In genomic region chr6:115126232-115126785, GRCm38 (mm10) we compare ENCODE assay signal across 10 mouse cellular contexts. TPM values are rescaled to one million over a fixed set of nuclear protein-coding genes. Genes with fewer than 3 reads are reported as not detected.
A peak's percentile ranks its signal among the peaks of the same experiment; 100 is the strongest.
DNase-seq lines count a peak whose midpoint lies in the region; ATAC-seq and TF ChIP-seq lines count a peak whose summit lies in the region.
"Had no signal": no experiment of that assay in that cellular context is flagged by ENCODE, and none has a peak within 500 bp of the region (broad histone marks: within the 10 kb centered on the region; RNA-seq: fewer than 3 reads in every experiment).

No protein-coding gene starts in this region.

- H3K36me3 ChIP-seq in CH12.LX (replicated peaks in 1 of 2; ENCODE audit: control insufficient read depth in 1 of 2, insufficient read depth in 1 of 2, low read length in 1 of 2) = no peaks in the 10 kb centered on the region
- no peaks in the 10 kb centered on the region for H3K36me3 ChIP-seq in hindbrain, embryonic 12.5 days
- H3K36me3 ChIP-seq in midbrain, embryonic 13.5 days = no peaks in the 10 kb centered on the region
- no peaks in the 10 kb centered on the region for H3K36me3 ChIP-seq in heart, embryonic 11.5 days (ENCODE audit: control insufficient read depth, insufficient read depth, low read length)
- no peaks in the 10 kb centered on the region for H3K36me3 ChIP-seq in kidney, adult 2 months (ENCODE audit: control insufficient read depth, insufficient read depth, low read length)

- no peak for TF ChIP-seq POLR2A in CH12.LX (IDR thresholded peaks at IDR 0.05; ENCODE audit: low read depth, low read length)
- no peak for TF ChIP-seq POLR2A in kidney, adult 2 months (IDR thresholded peaks at IDR 0.05; ENCODE audit: low read depth, low read length)

- no peak for TF ChIP-seq RAD21 in CH12.LX (IDR thresholded peaks at IDR 0.05; ENCODE audit: low read depth, low read length)

- in situ Hi-C loops in CH12.LX (cut with MboI; ENCODE audit: low pct_ligation_motif_present, low pct_unique_long_range_greater_than_20kb, low sequenced_read_pairs) = no loop called here

- H3K9me3 ChIP-seq in CH12.LX (replicated peaks; ENCODE audit: low read length) = no peaks in the 10 kb centered on the region
- H3K9me3 ChIP-seq in hindbrain, embryonic 12.5 days (replicated peaks) = no peaks in the 10 kb centered on the region
- H3K9me3 ChIP-seq in midbrain, embryonic 13.5 days = no peaks in the 10 kb centered on the region
- H3K9me3 ChIP-seq in heart, embryonic 11.5 days (replicated peaks; ENCODE audit: control insufficient read depth, low read length) = no peaks in the 10 kb centered on the region

- no peak for TF ChIP-seq CTCF in CH12.LX (conservative IDR thresholded peaks at IDR 0.05 in 1 of 2, IDR thresholded peaks at IDR 0.05 in 1 of 2; ENCODE audit: low read depth in 2 of 2, low read length in 2 of 2)
- TF ChIP-seq CTCF in kidney, adult 2 months (conservative IDR thresholded peaks at IDR 0.05; ENCODE audit: insufficient read depth, insufficient read length, low read depth, low read length) = no peak

- dilution Hi-C loops in CH12.LX (cut with MboI; ENCODE audit: extremely low pct_ligation_motif_present, extremely low pct_unique_long_range_greater_than_20kb, low sequenced_read_pairs) = no loop called here

- WGBS in hindbrain, embryonic 12.5 days = 26% methylated on average over 2 of the region's 2 CpGs
- 13% methylated on average over 2 of the region's 2 CpGs for WGBS in midbrain, embryonic 13.5 days
- WGBS in heart, embryonic 11.5 days (ENCODE audit: insufficient replicate concordance) = 52% methylated on average over 2 of the region's 2 CpGs
- 45% methylated on average over 2 of the region's 2 CpGs for WGBS in kidney, adult 2 months

- peaks cover 15 to 51% of the 10 kb centered on the region in 2 experiments for H3K4me1 ChIP-seq in CH12.LX (ENCODE audit: control insufficient read depth in 1 of 2, insufficient read depth in 2 of 2)
- H3K4me1 ChIP-seq in hindbrain, embryonic 12.5 days = peaks cover 38% of the 10 kb centered on the region
- peaks cover 59% of the 10 kb centered on the region for H3K4me1 ChIP-seq in midbrain, embryonic 13.5 days (replicated peaks)
- no peaks in the 10 kb centered on the region; the same call in 1 of the 2 replicates for H3K4me1 ChIP-seq in heart, embryonic 11.5 days (ENCODE audit: control insufficient read depth, insufficient read depth, low read length)
- H3K4me1 ChIP-seq in kidney, adult 2 months (ENCODE audit: control insufficient read depth, insufficient read depth, low read length) = no peaks in the 10 kb centered on the region

- peak; percentile 69 for DNase-seq in CH12.LX (ENCODE audit: extremely low read depth)
- DNase-seq in cerebellum, postnatal 36 days = peak; percentile 15 to 22
- DNase-seq in gastrocnemius, postnatal 10 days = no peak
- DNase-seq in spleen, adult 18-20 months = no peak
- DNase-seq in kidney, adult 2 months = no peak
- DNase-seq: lung, embryonic 14.5 days had no signal

- ATAC-seq in hindbrain, embryonic 12.5 days (ENCODE audit: low FRiP score) = peak; percentile 86
- ATAC-seq in midbrain, embryonic 13.5 days = peak; percentile 93
- ATAC-seq in heart, embryonic 11.5 days (replicated peaks; ENCODE audit: insufficient number of reproducible peaks, low FRiP score, low TSS enrichment) = no peak
- ATAC-seq: Patski had no signal

- no peaks in the 10 kb centered on the region for H3K79me2 ChIP-seq in CH12.LX (replicated peaks; ENCODE audit: control insufficient read depth, extremely low read depth, insufficient read depth, poor library complexity, severe bottlenecking)

- no peak overlapping the region for H3K27ac ChIP-seq in CH12.LX (ENCODE audit: insufficient read depth, low read depth)
- peak overlapping the region; percentile 85 for H3K27ac ChIP-seq in hindbrain, embryonic 12.5 days
- peak overlapping the region; percentile 86 for H3K27ac ChIP-seq in midbrain, embryonic 13.5 days
- no peak overlapping the region for H3K27ac ChIP-seq in heart, embryonic 11.5 days (ENCODE audit: low read depth, low read length)
- no peak overlapping the region for H3K27ac ChIP-seq in kidney, adult 2 months (ENCODE audit: insufficient read depth, low read depth, low read length)

- no peak overlapping the region for H3K4me3 ChIP-seq in CH12.LX (replicated peaks in 1 of 3; ENCODE audit: low read depth in 2 of 3, low read length in 2 of 3, poor library complexity in 1 of 3)
- no peak overlapping the region for H3K4me3 ChIP-seq in hindbrain, embryonic 12.5 days
- H3K4me3 ChIP-seq in midbrain, embryonic 13.5 days (replicated peaks) = no peak overlapping the region
- H3K4me3 ChIP-seq in heart, embryonic 11.5 days (ENCODE audit: low read depth, low read length) = no peak overlapping the region
- no peak overlapping the region for H3K4me3 ChIP-seq in kidney, adult 2 months (ENCODE audit: insufficient read depth, low read depth, low read length)

- H3K4me2 ChIP-seq in CH12.LX (ENCODE audit: insufficient read depth, low read depth, poor library complexity, severe bottlenecking) = no peak overlapping the region
- 0 out of 2 replicates have a peak overlapping the region, but pooled peaks have one; percentile 5 for H3K4me2 ChIP-seq in hindbrain, embryonic 12.5 days (replicated peaks)
- H3K4me2 ChIP-seq in midbrain, embryonic 13.5 days (replicated peaks) = peak overlapping the region; percentile 23
- no peak overlapping the region for H3K4me2 ChIP-seq in heart, embryonic 11.5 days
- H3K4me2 ChIP-seq: lung, embryonic 14.5 days had no signal

- H3K9ac ChIP-seq in CH12.LX (ENCODE audit: insufficient read depth, low read depth) = no peak overlapping the region
- no peak overlapping the region for H3K9ac ChIP-seq in hindbrain, embryonic 12.5 days
- no peak overlapping the region for H3K9ac ChIP-seq in midbrain, embryonic 13.5 days (replicated peaks)
- no peak overlapping the region for H3K9ac ChIP-seq in heart, embryonic 11.5 days (ENCODE audit: low read depth, low read length)
- H3K9ac ChIP-seq: lung, embryonic 14.5 days had no signal

- no peak for TF ChIP-seq EP300 in CH12.LX (IDR thresholded peaks at IDR 0.05; ENCODE audit: low read length)

- no peaks in the 10 kb centered on the region for H3K27me3 ChIP-seq in CH12.LX (replicated peaks)
- H3K27me3 ChIP-seq in hindbrain, embryonic 12.5 days = no peaks in the 10 kb centered on the region
- H3K27me3 ChIP-seq in midbrain, embryonic 13.5 days = no peaks in the 10 kb centered on the region
- H3K27me3 ChIP-seq in heart, embryonic 11.5 days (ENCODE audit: control insufficient read depth, insufficient read depth, low read length) = no peaks in the 10 kb centered on the region
- no peaks in the 10 kb centered on the region; the same call in 1 of the 2 replicates for H3K27me3 ChIP-seq in kidney, adult 2 months (replicated peaks; ENCODE audit: control insufficient read depth, insufficient read depth, low read length)

TF ChIP-seq in CH12.LX, 34 proteins besides CTCF, POLR2A, EP300 and RAD21:
- TF ChIP-seq USF2 (conservative IDR thresholded peaks at IDR 0.05; ENCODE audit: low read depth, low read length) = no peak
- no peak for TF ChIP-seq TCF12 (IDR thresholded peaks at IDR 0.05; ENCODE audit: low read depth, low read length)
- no peak for TF ChIP-seq ZC3H11A (IDR thresholded peaks at IDR 0.05; ENCODE audit: low read depth, low read length)
- TF ChIP-seq MAZ (IDR thresholded peaks at IDR 0.05; ENCODE audit: low read depth, low read length) = no peak
- TF ChIP-seq BHLHE40 (IDR thresholded peaks at IDR 0.05; ENCODE audit: low read depth, low read length) = peak; percentile 32; the same call in 1 of the 2 replicates
- TF ChIP-seq MAFK (IDR thresholded peaks at IDR 0.05; ENCODE audit: insufficient replicate concordance, low read length) = no peak
- TF ChIP-seq ETS1 (conservative IDR thresholded peaks at IDR 0.05; ENCODE audit: low read depth, low read length) = 0 out of 2 replicates have a peak, but pooled peaks have one; percentile 8
- TF ChIP-seq MXI1 (IDR thresholded peaks at IDR 0.05; ENCODE audit: low read depth, low read length) = peak; percentile 66; the same call in 1 of the 2 replicates
- no peak for TF ChIP-seq JUN (IDR thresholded peaks at IDR 0.05; ENCODE audit: insufficient read depth, low read depth, low read length)
- TF ChIP-seq SMC3 (IDR thresholded peaks at IDR 0.05; ENCODE audit: low read depth, low read length) = no peak
- TF ChIP-seq KAT2A (IDR thresholded peaks at IDR 0.05; ENCODE audit: insufficient replicate concordance, low read length) = no peak
- no peak for TF ChIP-seq MEF2A (IDR thresholded peaks at IDR 0.05; ENCODE audit: borderline replicate concordance, low read depth, low read length)
- no peak for TF ChIP-seq JUND (conservative IDR thresholded peaks at IDR 0.05; ENCODE audit: low read depth, low read length)
- TF ChIP-seq MYC (IDR thresholded peaks at IDR 0.05; ENCODE audit: low read depth, low read length) = no peak
- no peak for TF ChIP-seq HCFC1 (IDR thresholded peaks at IDR 0.05; ENCODE audit: low read depth, low read length)

RNA-seq across cellular contexts. Expression of gene Syn2, which starts 8.4 kb away (rescaled TPM):
- total RNA-seq in CH12.LX (2012; rRNA removed) = 0.55 and 0.59 TPM in 2 replicates
- 1.2 and 1.6 TPM in 2 replicates for total RNA-seq in CH12.LX (2014; rRNA removed)
- polyA plus RNA-seq in CH12.LX (2012; ENCODE audit: insufficient read length, low read depth) = 1.2 and 1.3 TPM in 2 replicates
- 13.2 and 15.4 TPM in 2 replicates for polyA plus RNA-seq in hindbrain, embryonic 12.5 days (2016; fragmentation: Nextera tagmentation; extraction: Ambion mirVana)
- polyA plus RNA-seq in midbrain, embryonic 13.5 days (2015; fragmentation: Nextera tagmentation; extraction: Ambion mirVana) = 13.3 and 16.2 TPM in 2 replicates
- total RNA-seq in gastrocnemius, postnatal 10 days (2021) = 1 to 10 TPM; 3.1 to 3.4 TPM
- polyA plus RNA-seq in heart, embryonic 11.5 days (2014; fragmentation: Nextera tagmentation; extraction: Ambion mirVana) = 0.99 and 1.1 TPM in 2 replicates
- polyA plus RNA-seq in kidney, adult 2 months (2012; rRNA removed) = 10.2 and 11.9 TPM in 2 replicates

Comparison
In these comparisons a context has a peak if more than half of its experiments do, and no peak if none do; other contexts are left out.
1. DNase-seq: peak in CH12.LX (single experiment) and cerebellum, postnatal 36 days (2 of 2); none in gastrocnemius, postnatal 10 days (single experiment), spleen, adult 18-20 months (0 of 2) and kidney, adult 2 months (single experiment).
2. H3K27ac ChIP-seq: peak in hindbrain, embryonic 12.5 days (single experiment) and midbrain, embryonic 13.5 days (single experiment); none in CH12.LX (single experiment), heart, embryonic 11.5 days (single experiment) and kidney, adult 2 months (single experiment).
3. H3K4me2 ChIP-seq: peak in hindbrain, embryonic 12.5 days (single experiment) and midbrain, embryonic 13.5 days (single experiment); none in CH12.LX (single experiment) and heart, embryonic 11.5 days (single experiment).